Mouse (Mus musculus) central nervous system, embryonic 18 days (tissue): ENCODE results near the gene Olfr1366. TPM values are rescaled to one million over a fixed set of nuclear protein-coding genes. Genes with fewer than 3 reads are reported as not detected.

Source experiments
- polyA plus RNA-seq: library from polyadenylated mRNA; depleted of rRNA; stranded (reverse); fragments of >200 nt; gene quantifications from 2 replicates; pipeline ENCODE4 v1.2.3, GENCODE M21; 2012; rRNA removed

The Olfr1366 gene
- polyA plus RNA-seq, result not detected in 2 replicates

GRCm38 (mm10) chr13:21542708-21543107 is at the start of gene Olfr1366:
Gene Olfr1366 (minus strand): TSS chr13:21542808.

GRCm38 (mm10) chr13:21581659-21582058 is 39.1 kb upstream of the Olfr1366 start, which contains the start of gene Olfr1364:
Gene Olfr1364 (minus strand): TSS chr13:21581759.

GRCm38 (mm10) chr13:21559793-21560192 is 17.2 kb upstream of the Olfr1366 start, which contains the start of gene Olfr1535:
Gene Olfr1535 (minus strand): TSS chr13:21559893.

GRCm38 (mm10) chr13:21530781-21531201 is 11.8 kb downstream of the Olfr1366 start, which contains the start of gene Zkscan8:
Gene Zkscan8 (minus strand): TSS chr13:21531120.

GRCm38 (mm10) chr13:21501182-21501581 is 41.4 kb downstream of the Olfr1366 start, which contains the start of gene Gm11273:
Gene Gm11273 (minus strand): TSS chr13:21501418.

GRCm38 (mm10) chr13:21495080-21495479 is 47.5 kb downstream of the Olfr1366 start, which contains the start of gene AK157302:
Gene AK157302 (plus strand): TSS chr13:21495223.

Other genes starting within 250 kb of the Olfr1366 start
- gene Gpx6, start 230.7 kb downstream of the Olfr1366 start, polyA plus RNA-seq, result 0.27 and 0.28 TPM in 2 replicates
- not detected in 2 replicates for gene Olfr1367, start 195.9 kb downstream of the Olfr1366 start, polyA plus RNA-seq
- 9.0 TPM in 2 replicates for gene Zscan12, start 180.0 kb downstream of the Olfr1366 start, polyA plus RNA-seq
- gene Zkscan3, start 140.1 kb downstream of the Olfr1366 start, polyA plus RNA-seq, result 66.5 and 71.3 TPM in 2 replicates
- 3.7 and 4.3 TPM in 2 replicates for gene Pgbd1, start 101.8 kb downstream of the Olfr1366 start, polyA plus RNA-seq
- gene Zscan26, start 89.1 kb downstream of the Olfr1366 start, polyA plus RNA-seq, result 39.3 and 43.0 TPM in 2 replicates
- gene Nkapl, start 74.3 kb downstream of the Olfr1366 start, polyA plus RNA-seq, result 0.78 and 0.91 TPM in 2 replicates
- 6.5 and 7.1 TPM in 2 replicates for gene Zkscan4, start 63.9 kb downstream of the Olfr1366 start, polyA plus RNA-seq
- not detected in 2 replicates for gene Gm10065, start 63.4 kb downstream of the Olfr1366 start, polyA plus RNA-seq
- 0.43 and 0.57 TPM in 2 replicates for gene AK157302, start 47.6 kb downstream of the Olfr1366 start, polyA plus RNA-seq
- 3.5 and 11.8 TPM in 2 replicates for gene Gm11273, start 41.4 kb downstream of the Olfr1366 start, polyA plus RNA-seq
- 7.2 and 7.3 TPM in 2 replicates for gene Zkscan8, start 11.7 kb downstream of the Olfr1366 start, polyA plus RNA-seq
- gene Olfr1535, start 17.1 kb upstream of the Olfr1366 start, polyA plus RNA-seq, result not detected in 2 replicates
- not detected in 2 replicates for gene Olfr1364, start 39.0 kb upstream of the Olfr1366 start, polyA plus RNA-seq
- not detected in 2 replicates for gene Olfr1362, start 71.2 kb upstream of the Olfr1366 start, polyA plus RNA-seq
- gene Olfr11, start 99.7 kb upstream of the Olfr1366 start, polyA plus RNA-seq, result not detected in 2 replicates
- not detected in 2 replicates for gene Olfr1361, start 120.6 kb upstream of the Olfr1366 start, polyA plus RNA-seq
- gene Olfr1360, start 134.6 kb upstream of the Olfr1366 start, polyA plus RNA-seq, result not detected in 2 replicates
- not detected in 2 replicates for gene Olfr1359, start 155.3 kb upstream of the Olfr1366 start, polyA plus RNA-seq
- 1.0 and 1.4 TPM in 2 replicates for gene Hist1h2bl, start 173.3 kb upstream of the Olfr1366 start, polyA plus RNA-seq
- gene Hist1h2ai, start 173.6 kb upstream of the Olfr1366 start, polyA plus RNA-seq, result 3.4 and 7.2 TPM in 2 replicates
- 7.7 and 8.9 TPM in 2 replicates for gene Hist1h3h, start 174.9 kb upstream of the Olfr1366 start, polyA plus RNA-seq
- 2.3 and 3.4 TPM in 2 replicates for gene Hist1h2bm, start 179.2 kb upstream of the Olfr1366 start, polyA plus RNA-seq
- 4.5 TPM in 2 replicates for gene Hist1h4j, start 192.3 kb upstream of the Olfr1366 start, polyA plus RNA-seq
- gene Hist1h4k, start 207.7 kb upstream of the Olfr1366 start, polyA plus RNA-seq, result 5.4 and 10.0 TPM in 2 replicates
- gene Hist1h2ak, start 211.0 kb upstream of the Olfr1366 start, polyA plus RNA-seq, result 4.8 and 5.9 TPM in 2 replicates
- 1.6 and 3.0 TPM in 2 replicates for gene Hist1h2bn, start 211.3 kb upstream of the Olfr1366 start, polyA plus RNA-seq
- gene Hist1h1b, start 237.8 kb upstream of the Olfr1366 start, polyA plus RNA-seq, result 0.70 and 1.2 TPM in 2 replicates
- gene Hist1h3i, start 240.6 kb upstream of the Olfr1366 start, polyA plus RNA-seq, result 6.0 and 8.7 TPM in 2 replicates
- gene Hist1h2an, start 244.4 kb upstream of the Olfr1366 start, polyA plus RNA-seq, result 1.2 and 1.3 TPM in 2 replicates
- 0.28 and 0.64 TPM in 2 replicates for gene Hist1h2bp, start 244.7 kb upstream of the Olfr1366 start, polyA plus RNA-seq